Mouse (Mus musculus): ENCODE measurements at regions not wholly inside any gene's neighbourhood (a gene's known extent, or its start where the extent isn't known, plus 50 kb on each side); places are given as distances from the start of the nearest gene placed in this dataset.

DNA sequence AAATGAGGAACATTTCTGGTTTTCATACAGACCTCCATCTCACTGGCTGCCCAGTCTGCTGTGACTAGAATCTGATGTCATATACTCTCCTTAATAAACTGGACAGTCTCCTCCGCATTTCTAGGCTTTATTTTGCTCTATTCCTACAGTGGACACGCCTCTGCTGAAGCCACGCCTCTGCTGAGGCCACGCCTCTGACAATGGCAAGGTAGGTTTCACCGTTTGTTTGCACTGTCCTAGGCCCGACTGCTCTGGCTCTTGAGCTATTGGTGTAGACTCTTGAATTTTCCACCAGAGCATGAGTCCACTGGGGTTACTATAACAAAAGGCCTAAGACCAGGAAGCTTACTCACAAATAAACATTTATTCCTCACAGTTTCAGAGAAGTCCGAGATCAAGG is 69.8 kb upstream of the Pax2 start:
- DNase-seq (ENCODE audit: low spot score) = no peak

DNA sequence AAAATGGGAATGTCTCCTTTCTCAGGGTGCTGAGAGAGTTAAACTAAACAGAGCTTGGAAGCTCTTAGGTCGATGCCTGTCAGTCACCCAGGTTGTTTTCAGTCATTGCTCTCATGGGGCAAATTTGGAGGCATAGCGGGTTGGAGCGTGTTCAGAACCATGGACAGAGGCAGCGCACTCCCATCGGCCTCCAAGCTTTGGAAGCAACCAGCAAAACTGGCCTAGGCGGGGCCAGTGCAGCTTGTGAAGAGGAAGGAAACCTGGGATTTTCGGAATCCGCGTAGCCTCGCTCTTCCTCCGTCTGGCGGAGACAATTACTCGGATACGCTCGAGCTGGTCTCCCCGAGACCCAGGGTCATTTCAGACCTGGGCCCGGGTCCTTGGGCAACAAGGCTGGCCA is 63.4 kb upstream of the Pax2 start:
- peak; percentile 58 for DNase-seq (ENCODE audit: low spot score)

DNA sequence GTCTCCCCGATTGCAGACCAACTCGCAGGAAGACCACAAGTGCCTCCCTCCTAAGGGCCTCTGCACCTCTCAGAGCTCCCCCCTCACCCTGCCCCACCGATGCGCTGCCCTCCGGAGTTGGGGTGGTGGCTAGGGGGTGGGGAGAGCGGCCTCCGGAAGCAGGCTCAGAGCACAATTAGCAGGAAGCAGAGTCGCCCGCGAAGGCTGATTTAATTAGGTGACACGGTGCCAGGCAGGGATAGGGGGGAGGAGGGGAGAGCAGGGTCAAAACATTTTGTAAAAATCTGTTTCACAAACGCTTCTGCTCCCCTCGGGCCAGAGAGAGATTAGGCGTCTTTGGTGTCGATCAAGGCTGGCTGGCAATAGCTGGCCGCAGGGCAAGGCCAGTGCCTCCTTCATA is 63.0 kb upstream of the Pax2 start:
- DNase-seq (ENCODE audit: low spot score) = no peak

DNA sequence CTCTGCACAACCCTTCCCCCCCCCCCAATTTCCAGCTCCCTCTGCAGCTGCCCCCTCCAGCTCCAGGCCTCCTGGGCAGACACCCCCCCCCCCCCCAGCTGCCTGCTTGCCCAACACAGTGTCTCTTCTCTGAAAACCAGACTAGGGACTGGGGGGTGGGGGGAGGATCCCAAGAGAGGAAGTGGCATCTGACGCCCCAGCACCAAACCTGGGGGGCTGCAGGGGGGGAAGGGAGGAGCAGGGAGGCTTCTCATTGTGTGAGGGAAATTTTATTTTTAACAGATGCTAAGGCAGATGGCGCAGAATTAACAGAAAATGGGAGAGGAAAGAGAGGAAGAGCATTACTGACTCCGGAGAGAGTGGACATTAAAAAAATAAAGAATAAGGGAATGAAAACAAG is 60.5 kb upstream of the Pax2 start:
- DNase-seq (ENCODE audit: low spot score) = no peak

DNA sequence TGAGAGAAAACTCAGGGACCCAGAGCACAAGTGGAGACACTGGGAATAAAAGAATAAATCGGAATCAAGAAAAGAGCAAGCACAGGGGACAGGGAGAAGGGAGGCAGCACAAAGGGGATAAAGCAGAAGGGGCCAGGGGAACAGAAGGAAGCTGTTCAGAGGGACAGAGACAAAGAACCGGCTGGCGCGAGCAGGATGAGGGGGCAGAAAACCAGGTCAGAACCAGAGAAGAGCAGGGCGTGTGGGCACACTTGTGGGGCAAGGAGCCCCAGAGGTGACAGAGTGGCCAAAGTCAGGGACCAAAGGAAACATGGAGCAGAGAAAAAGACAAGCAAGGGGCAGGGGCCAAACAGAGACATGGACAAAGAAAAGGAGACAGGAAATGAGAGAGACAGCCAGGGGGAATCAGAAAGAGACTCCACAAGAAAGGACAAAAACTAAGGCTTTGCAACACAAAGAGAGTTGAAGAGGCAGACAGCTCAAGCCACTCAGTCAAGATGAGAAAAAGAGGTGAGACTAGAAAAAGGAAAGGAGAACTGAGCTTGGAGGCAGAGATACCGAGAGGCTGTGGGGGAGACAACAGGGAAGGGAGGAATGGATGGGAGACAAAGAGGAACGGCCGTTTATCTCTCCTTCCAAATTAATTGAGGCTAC is 59.7 kb upstream of the Pax2 start:
- DNase-seq (ENCODE audit: low spot score) = no peak

DNA sequence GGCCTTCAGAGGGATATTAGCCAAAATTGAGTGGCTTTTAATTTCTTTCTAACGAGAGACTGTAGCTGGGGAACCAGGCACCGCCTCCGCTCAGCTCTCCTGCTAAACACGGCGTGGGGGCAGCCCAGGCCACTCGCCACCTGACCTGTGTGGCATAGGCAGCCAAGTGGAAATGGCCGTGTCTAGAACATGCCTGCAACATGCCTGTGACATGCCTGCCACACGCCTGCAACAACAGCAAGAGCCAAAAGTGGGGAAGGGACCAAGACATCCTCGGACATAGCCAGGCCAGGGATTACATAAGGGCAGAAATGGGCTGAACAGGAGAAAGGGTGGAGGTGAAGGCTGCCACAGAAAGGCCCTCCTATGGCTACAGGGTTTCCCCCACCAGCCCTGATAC is 59.1 kb upstream of the Pax2 start:
- no peak for DNase-seq (ENCODE audit: low spot score)

DNA sequence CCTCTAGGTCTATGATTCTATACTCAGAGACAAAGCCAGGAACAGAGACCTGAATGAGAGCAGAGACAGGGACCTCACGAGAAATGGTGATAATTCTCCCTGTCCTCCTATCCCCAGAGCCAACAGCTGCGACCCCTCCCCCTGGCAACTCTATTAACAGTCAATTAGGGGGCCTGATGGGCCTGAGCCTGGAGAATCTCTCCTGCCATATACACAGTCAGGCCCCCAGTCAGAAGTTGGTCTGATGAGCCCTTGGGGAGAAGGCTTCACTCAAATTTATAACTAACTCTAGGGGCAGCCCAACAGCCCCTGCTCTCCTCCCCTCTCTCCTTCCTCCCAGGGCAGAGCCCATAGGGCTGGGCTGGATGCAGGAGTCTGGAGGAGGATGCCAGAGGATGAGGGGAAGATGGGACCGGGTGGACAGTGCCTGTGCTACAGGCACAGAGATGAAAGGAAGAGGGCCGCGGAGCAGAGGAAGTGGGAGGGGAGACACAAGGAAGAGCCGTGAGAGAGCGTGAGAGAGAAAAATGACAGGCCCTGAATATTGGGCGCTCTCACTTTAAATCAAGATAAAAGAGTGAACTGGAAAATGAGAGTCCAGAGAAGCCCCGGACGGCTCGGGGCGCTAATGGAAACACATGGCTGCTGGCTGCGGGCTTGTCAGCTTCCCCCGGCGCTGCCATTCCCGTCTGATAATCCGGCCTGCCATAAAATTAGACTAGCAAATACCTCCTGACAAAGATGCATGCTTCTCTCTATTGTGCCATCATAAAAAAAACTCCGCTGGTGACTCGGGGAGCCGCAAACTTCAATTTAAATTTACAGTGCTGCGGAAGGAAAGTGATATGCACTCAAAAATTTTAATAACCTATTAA is 57.2 kb upstream of the Pax2 start:
- DNase-seq (ENCODE audit: low spot score) = no peak

Measured in ovary, postnatal 10 days (tissue).